Mouse (Mus musculus): ENCODE measurements around the gene Cpne7.

Cpne7 gene

DNA sequence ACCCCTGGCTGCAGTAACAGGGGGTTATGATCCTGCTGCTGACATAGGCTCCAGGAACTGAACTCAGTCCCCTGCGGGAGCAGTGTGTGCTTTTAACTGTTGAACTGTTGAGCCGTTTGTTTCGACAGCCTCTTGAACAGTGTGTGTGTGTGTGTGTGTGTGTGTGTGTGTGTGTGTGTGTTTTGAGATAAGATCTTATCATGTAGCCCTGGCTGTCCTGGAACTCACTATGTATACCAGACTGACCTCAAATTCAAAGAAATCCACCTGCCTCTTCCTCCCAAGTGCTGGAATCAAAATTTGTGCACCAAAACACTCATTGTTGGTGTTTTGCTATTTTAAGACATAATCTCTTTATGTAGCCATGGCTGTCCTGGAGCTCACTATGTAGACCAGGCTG, 2.5 kb upstream of the Cpne7 start:
- no peak for DNase-seq

DNA sequence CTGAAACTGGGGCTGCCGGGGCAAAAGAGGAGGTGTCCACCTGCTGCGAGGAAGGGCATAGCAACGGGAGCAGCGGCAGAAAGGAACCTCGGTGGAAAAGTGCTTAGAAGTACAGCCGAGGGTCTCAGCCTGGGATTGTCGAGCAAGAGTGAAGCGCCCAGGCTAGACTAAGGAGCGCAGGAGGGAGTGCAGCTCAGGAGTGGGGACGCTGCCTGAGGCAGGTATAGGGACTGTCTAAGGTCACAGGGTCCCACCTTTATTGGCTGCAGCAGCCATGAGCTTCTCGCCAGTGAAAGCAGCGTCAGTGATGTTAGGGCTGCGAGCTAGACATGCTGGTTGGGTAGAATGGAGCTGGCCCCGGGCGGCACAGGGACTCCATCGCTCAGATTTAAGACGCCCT, 570 bp downstream of the Cpne7 start:
- DNase-seq: no peak

- DNase-seq: no peak
Observed at GRCm38 (mm10) chr8:123122059-123122458, 4.9 kb downstream of the Cpne7 start.

DNA sequence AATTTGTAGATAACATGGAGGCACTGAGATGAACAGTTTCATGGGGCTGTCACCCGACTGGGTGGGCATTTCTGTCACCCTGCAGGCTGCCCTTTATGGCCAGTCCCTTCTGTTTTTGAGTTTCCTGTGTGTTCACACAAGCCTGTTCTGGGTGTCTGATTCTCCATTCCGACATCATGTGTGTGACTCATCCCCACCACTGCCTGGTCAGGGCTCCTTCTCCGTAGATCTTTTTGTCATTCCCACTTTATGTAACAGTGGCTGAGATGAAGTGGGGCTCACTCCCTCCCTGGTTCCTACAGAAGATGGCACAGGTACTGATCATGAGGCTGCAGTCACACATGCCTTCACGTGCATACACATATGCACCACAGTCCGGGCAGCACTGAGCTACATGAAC, 5.5 kb downstream of the Cpne7 start:
- DNase-seq: no peak

DNA sequence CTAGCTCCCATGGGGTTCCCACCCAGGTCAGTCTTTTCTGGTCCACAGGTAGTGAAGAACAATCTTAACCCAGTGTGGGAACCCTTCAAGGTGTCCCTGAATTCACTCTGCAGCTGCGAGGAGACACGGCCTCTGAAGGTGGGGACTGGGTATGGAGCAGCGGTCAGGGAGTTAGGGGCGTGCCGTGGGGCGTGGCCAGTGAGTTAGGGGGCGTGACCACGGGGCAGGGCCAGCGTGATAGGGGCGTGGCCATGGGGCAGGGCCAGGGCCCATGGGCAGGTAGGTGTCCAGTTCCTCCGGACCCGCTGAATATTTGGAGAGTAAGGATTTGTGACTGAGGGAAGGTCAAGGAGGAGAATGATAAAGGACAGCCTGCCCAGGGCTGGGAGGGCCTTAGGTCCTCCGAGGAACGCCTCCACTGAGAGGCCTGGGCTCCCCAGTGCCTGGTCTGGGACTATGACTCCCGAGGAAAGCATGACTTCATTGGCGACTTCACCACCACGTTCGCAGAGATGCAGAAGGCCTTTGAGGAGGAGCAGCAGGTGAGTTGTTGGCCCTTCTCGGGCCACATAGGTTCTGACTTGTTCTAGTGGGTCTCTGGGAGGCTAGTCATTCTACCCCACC, 9.1 kb downstream of the Cpne7 start:
- peak; percentile 26 for DNase-seq

DNA sequence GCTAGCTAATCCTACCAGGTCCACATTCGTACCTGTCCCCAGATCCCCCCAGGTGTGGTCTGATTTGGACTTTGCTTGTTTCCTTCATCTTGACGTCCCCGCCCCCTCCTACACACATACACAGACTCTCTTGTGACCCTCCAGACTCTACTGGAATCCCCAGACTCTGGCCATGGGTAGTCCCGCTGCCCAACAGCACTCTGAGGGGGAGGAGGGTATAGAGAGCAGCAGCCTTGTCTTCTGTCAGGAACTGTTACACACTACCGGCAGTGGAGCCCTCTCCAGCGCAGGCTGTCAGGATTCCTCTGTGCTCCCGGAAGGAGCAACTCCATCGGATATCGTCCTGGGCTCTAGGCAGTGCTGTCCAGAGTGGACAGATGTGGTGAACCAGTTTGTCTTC, 13.9 kb downstream of the Cpne7 start:
- no peak for DNase-seq

GRCm38 (mm10) chr8:123132953-123133352, 15.8 kb downstream of the Cpne7 start:
- no peak for DNase-seq

GRCm38 (mm10) chr8:123134149-123134713, 17.1 kb downstream of the Cpne7 start:
- no peak for DNase-seq

DNA sequence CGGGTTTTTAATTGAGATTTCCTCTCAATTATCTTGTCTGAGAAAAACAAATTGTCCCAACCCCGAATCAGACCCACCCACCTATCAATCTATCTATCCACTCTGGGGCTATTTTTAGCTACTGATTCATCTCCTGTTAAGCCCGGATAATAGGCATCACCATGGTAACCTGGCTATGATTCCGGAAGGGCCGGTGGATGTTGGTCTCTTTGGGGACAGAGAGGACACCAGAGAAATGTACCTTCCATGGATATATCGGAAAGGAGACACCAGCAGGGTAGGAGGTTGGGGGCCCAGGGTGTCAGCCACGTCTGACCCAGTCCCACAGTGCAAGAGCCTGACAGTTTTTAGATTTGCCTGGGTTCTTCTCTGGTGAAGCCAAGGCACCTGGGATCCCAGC, 18.2 kb downstream of the Cpne7 start:
- DNase-seq: no peak

- DNase-seq: no peak
Observed at GRCm38 (mm10) chr8:123135806-123136205, 18.6 kb downstream of the Cpne7 start.

GRCm38 (mm10) chr8:123136287-123136686, 19.1 kb downstream of the Cpne7 start:
- DNase-seq: no peak

DNA sequence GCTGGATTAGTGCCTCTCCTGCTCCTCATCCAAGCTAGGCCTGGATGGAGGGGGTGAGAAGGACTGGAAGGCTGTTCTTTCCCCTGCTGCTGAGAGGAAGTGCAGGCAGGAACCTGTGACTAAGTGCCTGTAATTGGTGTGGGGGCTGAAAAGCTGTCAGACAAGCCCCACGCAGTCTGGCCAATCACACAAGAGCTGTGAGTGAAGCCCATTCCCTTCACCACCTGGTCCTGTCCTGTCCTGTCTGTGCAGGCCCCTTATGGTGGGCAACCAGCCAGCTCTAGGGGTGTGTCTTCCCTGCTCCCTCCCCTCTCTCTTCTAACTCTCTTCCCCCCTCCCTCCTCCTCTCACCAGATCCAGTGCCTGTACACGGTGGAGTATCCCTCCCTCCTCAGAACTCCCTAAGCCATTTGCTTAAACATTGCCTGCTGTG, 20.5 kb downstream of the Cpne7 start:
- no peak for DNase-seq

GRCm38 (mm10) chr8:123138741-123139140, 21.6 kb downstream of the Cpne7 start:
- DNase-seq: no peak

DNA sequence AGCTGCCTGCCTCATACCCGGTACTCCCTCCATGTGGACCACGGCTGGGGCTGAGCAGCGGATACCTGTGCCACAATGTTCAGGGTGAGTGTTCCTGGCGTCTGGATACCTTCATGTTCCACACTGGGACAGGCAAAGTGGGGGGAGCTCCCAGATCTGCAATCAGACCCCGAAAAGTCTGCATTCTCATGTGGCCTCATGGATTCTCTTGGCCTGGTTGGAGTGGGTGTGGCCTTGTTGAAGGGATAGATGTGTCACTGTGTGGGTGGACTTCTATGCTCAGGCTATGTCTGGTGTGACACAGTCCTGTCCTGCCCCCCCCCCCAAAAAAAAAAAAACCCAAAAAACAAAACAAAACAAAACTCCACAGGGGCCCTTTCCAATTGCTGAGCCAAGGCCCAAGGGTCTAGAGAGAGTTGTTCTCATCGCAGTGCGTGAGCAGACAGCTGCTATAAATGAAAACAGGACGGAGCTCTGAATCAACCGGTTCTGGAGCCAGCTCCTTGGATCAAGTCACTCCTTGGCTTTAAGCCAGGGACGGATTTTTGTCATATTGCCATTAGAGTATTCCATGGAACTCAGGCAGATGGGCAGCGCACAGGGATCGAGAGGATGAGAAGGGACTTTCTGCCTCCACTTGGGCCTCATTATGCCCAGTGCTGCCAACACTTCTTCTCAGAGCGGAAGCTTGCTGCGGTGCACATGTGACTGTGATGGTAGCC, 24.7 kb downstream of the Cpne7 start:
- no peak for DNase-seq

DNA sequence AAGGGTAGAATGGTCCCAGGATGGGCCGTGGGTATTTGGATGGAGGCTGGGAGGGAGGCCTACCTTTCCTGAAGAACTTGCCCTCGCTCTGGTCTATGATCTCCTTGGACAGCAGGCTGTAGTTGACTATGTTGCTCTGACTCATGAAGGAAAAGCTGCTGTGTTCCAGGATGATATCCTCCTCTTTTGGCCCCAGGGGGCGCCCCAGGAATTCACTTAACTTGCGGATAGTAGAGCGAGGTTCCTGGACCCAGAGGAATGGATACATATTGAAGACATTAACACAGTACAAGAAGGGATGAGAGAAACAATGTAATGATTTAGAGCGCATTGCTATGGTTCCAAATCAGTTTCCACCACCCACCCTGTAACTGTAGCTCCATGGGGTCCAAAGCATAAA, 28.1 kb downstream of the Cpne7 start:
- peak; percentile 20 for DNase-seq

DNA sequence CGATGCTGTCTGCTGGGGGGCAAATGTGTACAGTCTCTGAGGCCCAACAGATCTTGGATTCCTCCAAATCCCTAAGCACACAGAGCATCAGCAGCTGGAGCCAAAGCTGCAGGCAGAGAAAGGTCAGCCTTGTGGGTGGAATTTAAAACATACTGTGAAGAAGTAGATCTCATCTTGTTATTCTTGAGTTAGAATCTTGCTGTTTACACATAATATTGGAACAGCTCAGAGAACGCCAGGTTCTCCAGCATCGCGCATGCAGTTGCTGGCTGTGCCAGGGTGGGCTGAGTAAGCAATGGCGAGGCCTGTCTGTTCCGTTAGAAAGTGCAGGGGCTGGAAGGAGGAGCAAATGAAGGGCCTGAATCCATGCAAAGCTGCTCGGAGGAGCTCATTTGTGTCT, 29.2 kb downstream of the Cpne7 start:
- DNase-seq: no peak

- no peak for DNase-seq
Observed at GRCm38 (mm10) chr8:123150737-123151171, 33.6 kb downstream of the Cpne7 start.

GRCm38 (mm10) chr8:123155177-123155576, 38.0 kb downstream of the Cpne7 start:
- no peak for DNase-seq

DNA sequence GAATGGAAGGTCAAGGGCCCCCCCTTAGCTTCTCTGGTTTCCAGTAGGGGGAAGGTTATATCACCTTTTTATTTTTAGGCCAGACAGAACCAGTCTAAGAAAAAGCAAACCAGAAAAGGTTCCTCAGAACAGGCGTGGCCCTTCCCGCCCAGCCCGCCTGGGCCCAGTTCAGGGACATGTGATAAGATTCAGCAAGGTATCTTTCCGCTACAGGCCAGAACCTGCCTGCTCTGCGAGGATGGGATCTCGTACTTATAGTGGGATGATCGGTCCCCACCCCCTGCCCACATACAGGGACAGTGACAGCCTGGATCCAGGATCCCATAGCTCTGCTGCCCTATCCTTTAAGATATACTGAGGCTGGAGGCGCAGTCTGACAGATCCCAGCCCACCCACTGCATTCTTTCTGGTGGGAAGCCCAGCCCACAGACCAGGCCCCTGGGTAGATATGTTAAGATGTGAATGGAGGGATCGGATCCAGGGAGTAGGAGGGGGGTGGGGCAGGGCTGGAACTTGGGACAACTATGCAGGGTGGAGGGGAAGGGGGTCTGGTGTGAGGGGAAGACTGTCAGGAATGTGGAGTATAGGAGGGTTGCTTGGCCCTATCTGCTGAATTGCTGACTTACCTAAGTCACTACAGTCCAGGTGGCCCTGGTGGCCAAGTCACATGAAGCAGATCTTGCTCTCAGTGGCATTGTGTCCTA, 39.0 kb downstream of the Cpne7 start:
- DNase-seq: no peak

DNA sequence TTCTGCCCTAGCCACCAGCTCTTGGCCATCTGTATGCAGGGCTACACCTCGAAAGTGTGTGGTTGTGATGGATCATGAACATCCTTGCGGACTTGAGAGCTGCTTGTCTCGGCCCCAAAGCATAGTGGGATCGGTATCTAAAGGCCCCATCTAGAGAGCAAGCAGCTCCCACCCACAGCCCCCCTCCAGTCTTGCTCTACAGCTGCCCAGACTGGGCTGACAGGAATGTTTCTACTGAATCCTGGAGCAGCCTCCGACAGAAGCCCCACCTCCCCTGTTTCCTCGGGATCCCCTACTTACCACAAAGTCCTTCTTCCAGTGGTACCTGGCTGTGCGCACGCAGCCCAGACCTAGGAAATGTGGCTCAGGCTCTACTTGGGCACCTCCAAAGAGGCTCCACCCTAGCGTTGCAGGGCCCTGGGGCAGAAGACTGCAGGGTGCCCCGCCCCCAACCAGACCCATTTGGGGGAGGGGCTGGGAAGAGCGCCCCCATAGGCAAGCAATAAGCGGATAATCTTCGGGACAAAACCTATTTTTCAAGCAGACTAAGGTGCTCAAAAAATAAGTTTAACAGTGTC, 40.8 kb downstream of the Cpne7 start, which contains the start of gene Sult5a1:
TSS of gene Sult5a1 (minus strand) at position 428 of the 578 bp plus-strand sequence.
- DNase-seq: no peak

DNA sequence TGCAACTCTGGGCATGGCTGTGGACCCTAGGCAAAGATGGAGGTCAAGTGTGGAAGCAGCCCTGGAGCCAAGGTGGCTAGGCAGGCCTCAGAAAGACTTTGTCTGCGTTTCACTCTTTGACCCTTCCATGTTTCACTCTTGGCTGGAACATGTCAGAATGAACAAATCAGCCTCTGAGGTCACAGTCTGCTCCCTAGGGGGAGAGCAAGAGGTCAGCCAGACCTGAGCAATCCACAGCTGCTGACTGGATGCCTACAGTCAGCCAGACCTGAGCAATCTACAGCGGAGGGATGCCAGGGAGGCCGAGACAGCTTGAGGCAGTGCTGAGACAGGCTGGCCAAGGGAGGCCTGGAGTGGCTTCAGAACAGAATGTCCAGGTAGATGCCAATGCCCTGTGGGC, 64.2 kb downstream of the Cpne7 start:
- no peak for DNase-seq
